Mouse (Mus musculus) liver, embryonic 16.5 days (tissue): ENCODE measurements around the gene Mob3b. TPM values are rescaled to one million over a fixed set of nuclear protein-coding genes. Genes with fewer than 3 reads are reported as not detected.

Source experiments
- ATAC-seq: fragments of 200-750 bp; cut with Nextera tagmentation; 2 replicates; pipeline ENCODE4 v1.8.0; 2017; ENCODE audit warnings: low read depth, mild to moderate bottlenecking, moderate number of reproducible peaks, moderate library complexity
- H3K27ac ChIP-seq: fragments of 300-500 bp; sonication (generic); 2 replicates; pipeline ENCODE4 v1.5.1; 2014; ENCODE audit warnings: mild to moderate bottlenecking, low read length
- H3K27me3 ChIP-seq: fragments of 300-500 bp; sonication (generic); 2 replicates; pipeline ENCODE4 v1.6.1; 2014; ENCODE audit warnings: low read depth, low read length, mixed read lengths; ENCODE audit not compliant: control insufficient read depth, insufficient read depth
- H3K36me3 ChIP-seq: fragments of 300-500 bp; sonication (generic); 2 replicates; pipeline ENCODE4 v1.6.1; 2014; ENCODE audit warnings: mild to moderate bottlenecking; ENCODE audit not compliant: control insufficient read depth, insufficient read depth
- H3K4me1 ChIP-seq: fragments of 300-500 bp; sonication (generic); 2 replicates; pipeline ENCODE4 v1.6.1; 2014; ENCODE audit warnings: low read depth, low read length, mixed read lengths; ENCODE audit not compliant: control insufficient read depth
- H3K4me2 ChIP-seq: fragments of 300-500 bp; sonication (generic); 2 replicates; pipeline ENCODE4 v1.6.1; 2014; ENCODE audit warnings: low read depth, low read length, mixed read lengths
- H3K4me3 ChIP-seq: fragments of 300-500 bp; sonication (generic); 2 replicates; pipeline ENCODE4 v1.5.1; 2014; ENCODE audit warnings: low read depth, mild to moderate bottlenecking, low read length
- H3K9ac ChIP-seq: fragments of 300-500 bp; sonication (generic); 2 replicates; pipeline ENCODE4 v1.6.1; 2014; ENCODE audit warnings: low read depth, low read length
- H3K9me3 ChIP-seq: fragments of 300-500 bp; sonication (generic); replicated peaks from 2 replicates; pipeline ENCODE4 v1.6.1; 2016; ENCODE audit warnings: low read length; ENCODE audit not compliant: control insufficient read depth
- WGBS: fragments of 180-500 bp; shearing (Covaris S2); extraction: QIAGEN DNeasy Blood & Tissue Kit; methylation state at CpG from one replicate; pipeline ENCODE4 v1.1.7; 2014; ENCODE audit not compliant: insufficient replicate concordance; 5-methylcytosine and 5-hydroxymethylcytosine counted together
- polyA plus RNA-seq: library from polyadenylated mRNA; unstranded; fragments of >200 nt; fragmentation: Nextera tagmentation; extraction: Ambion mirVana; gene quantifications from 2 replicates; pipeline ENCODE4 v1.2.1, GENCODE M21; 2015

Mob3b gene
- polyA plus RNA-seq, 1 experiment from 2014 or later: 10.2 TPM

DNA sequence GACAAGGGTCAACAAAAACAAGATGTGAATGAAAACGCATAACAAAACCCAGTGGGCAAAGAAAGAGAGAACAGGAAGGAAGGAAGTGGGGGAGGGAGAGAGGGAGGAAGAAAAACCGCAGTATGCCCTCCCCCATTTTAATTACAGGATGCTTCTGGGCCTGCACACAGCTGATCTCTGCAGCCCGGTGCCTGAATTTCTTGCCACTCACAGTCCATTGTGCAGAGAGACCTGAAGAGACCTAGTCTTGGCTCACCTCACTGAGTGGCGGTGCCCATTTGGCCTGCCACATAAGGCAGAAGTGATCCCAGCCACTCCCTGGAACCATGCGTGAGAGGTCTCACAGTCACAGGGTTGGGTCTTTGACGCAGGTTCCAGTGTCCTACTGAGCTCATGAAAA is 19.2 kb downstream of the Mob3b start:
- ATAC-seq: 0 out of 2 replicates have a peak, but pooled peaks have one; percentile 21
- WGBS: 30% methylated on average over 6 of the region's 6 CpGs
- Histone ChIP-seq H3K9ac (no peak overlapping the region), H3K27me3 (no peaks in the 10 kb centered on the region), H3K27ac (no peak overlapping the region), H3K9me3 (no peaks in the 10 kb centered on the region), H3K4me1 (peaks cover 18% of the 10 kb centered on the region), H3K4me3 (no peak overlapping the region), H3K36me3 (no peaks in the 10 kb centered on the region), H3K4me2 (no peak overlapping the region)

DNA sequence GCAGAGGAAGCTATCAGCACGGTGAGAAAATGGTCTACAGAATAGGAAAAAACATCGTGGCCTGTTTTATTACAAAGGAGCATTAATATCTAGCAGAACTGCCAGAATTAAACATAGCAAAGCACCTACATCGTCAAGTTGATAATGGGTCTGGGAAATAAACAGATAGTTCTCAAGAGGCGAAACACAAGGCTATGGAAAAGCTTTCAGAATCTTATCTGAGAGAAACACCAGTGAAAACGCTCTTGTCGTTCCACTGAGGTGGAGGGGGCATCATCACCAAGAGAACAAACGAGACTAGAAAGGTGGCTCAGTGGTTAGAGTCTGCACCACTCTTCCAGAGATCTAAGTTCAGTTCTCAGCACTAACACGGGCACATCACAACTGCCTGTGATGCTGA is 20.3 kb downstream of the Mob3b start:
- Histone ChIP-seq H3K4me3 (no peak overlapping the region), H3K9me3 (no peaks in the 10 kb centered on the region), H3K27me3 (no peaks in the 10 kb centered on the region), H3K4me2 (no peak overlapping the region), H3K27ac (no peak overlapping the region), H3K9ac (no peak overlapping the region), H3K36me3 (no peaks in the 10 kb centered on the region), H3K4me1 (peaks cover 18% of the 10 kb centered on the region)
- WGBS: 30% methylated on average over 8 of the region's 8 CpGs
- 0 out of 2 replicates have a peak, but pooled peaks have one; percentile 27 for ATAC-seq

DNA sequence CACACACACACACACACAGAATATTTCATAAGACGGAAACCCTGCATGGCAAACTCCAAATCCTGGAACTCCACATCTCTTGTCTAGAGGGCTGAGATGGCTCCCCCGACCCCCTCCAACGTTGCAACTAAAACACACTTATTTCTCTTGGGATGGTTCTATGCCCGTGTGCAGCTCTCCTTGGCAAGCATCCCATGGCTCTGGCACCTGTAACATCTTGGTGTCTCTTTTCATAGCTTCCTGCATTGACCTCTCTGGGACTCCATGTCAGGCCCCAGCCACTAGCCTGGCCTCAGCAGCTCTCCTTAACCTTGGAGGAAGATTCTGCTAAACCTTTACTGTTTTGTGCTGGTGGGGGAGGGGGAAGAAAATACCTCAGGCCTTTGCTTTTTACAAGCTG is 21.5 kb downstream of the Mob3b start:
- Histone ChIP-seq H3K27ac (no peak overlapping the region), H3K27me3 (no peaks in the 10 kb centered on the region), H3K9ac (no peak overlapping the region), H3K9me3 (no peaks in the 10 kb centered on the region), H3K36me3 (no peaks in the 10 kb centered on the region), H3K4me2 (no peak overlapping the region), H3K4me1 (peaks cover 18% of the 10 kb centered on the region), H3K4me3 (no peak overlapping the region)
- ATAC-seq: no peak
- WGBS: 69% methylated on average over 4 of the region's 4 CpGs

DNA sequence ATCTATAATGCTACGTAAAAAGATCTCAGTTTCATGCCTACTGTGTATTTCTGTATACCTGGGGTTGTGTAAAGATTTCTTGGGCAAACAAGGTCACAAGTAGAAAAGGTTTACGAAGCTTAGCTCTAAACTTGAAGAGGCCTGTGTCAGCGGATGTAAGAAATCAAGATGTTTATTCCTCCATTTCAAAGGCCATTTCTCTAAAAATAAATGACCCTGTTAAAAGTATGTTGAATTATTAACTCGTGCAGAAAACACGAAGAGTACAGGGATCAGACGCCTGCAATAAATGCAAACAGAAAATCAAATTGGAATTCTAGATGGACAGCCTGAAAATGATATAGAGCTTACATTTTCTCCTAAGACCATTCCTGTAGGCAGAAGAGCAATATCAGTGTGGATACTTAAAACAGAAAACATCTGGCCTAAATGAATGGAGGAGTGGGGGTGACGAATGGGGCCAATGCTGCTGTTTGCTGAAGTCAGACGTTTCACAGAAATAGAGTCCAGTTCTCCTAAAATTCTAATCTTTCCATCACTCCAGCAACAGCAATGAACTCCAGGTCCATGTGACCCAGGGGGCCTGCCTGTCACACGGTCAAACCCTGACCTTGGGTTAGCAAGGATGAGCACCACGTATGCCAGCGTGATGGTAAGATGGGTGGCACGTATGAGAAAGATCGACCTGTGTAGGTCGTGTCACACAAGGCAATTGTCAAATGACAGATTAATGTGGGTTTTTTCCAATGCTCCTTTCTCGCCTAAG is 22.3 kb downstream of the Mob3b start:
- no peak overlapping the region; the same call in 1 of the 2 replicates for H3K27ac ChIP-seq
- 68% methylated on average over 15 of the region's 15 CpGs for WGBS
- H3K4me3 ChIP-seq: no peak overlapping the region
- no peaks in the 10 kb centered on the region for H3K27me3 ChIP-seq
- ATAC-seq: no peak
- H3K36me3 ChIP-seq: no peaks in the 10 kb centered on the region
- H3K4me1 ChIP-seq: peaks cover 18% of the 10 kb centered on the region
- H3K4me2 ChIP-seq: no peak overlapping the region
- H3K9me3 ChIP-seq: no peaks in the 10 kb centered on the region
- no peak overlapping the region for H3K9ac ChIP-seq

DNA sequence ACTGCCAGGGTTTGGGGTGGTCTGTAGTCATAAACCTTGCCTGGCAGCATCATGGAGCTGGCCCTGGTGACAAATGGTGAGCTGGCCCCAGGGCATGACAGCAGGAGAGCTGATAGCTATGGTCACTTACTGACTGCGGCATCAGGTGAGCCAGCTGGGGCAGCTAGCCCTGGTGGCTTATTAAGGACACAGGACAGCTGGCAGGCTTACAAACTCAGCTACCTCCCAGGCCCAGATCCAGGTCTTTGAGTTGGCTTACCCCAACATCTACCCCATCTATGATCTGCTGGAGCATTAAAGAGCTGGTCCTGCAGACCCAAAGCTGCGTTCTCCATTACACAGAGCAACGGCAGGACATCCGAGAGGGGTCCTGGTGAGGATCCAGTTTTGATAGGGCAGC is 23.9 kb downstream of the Mob3b start:
- Histone ChIP-seq H3K4me2 (no peak overlapping the region), H3K27me3 (no peaks in the 10 kb centered on the region), H3K27ac (no peak overlapping the region), H3K4me1 (peaks cover 18% of the 10 kb centered on the region), H3K9me3 (no peaks in the 10 kb centered on the region), H3K4me3 (no peak overlapping the region), H3K9ac (no peak overlapping the region), H3K36me3 (no peaks in the 10 kb centered on the region)
- no peak for ATAC-seq
- WGBS: 72% methylated on average over 4 of the region's 4 CpGs

DNA sequence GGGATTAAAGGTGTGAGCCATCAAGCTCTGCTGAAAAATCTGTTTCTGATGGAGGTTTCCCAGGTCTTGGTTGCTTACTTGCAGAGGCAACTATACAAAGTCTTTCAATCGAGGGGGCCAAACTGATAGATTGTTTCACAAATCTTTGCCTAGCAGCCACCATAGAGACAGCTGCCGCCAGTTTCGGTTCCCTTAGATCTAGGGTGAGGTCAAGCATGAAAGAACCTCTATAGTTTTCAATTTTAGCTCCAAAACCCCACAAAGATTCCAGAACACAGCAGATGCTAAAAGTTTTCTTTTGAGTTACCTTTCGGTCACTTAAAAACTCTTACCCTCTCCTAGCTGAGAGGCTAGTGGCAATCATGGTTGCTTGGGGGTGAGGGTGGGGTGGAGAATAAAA is 25.7 kb downstream of the Mob3b start:
- Histone ChIP-seq H3K4me3 (no peak overlapping the region), H3K4me1 (peaks cover 7% of the 10 kb centered on the region), H3K9me3 (no peaks in the 10 kb centered on the region), H3K27ac (no peak overlapping the region), H3K9ac (no peak overlapping the region), H3K4me2 (no peak overlapping the region), H3K36me3 (no peaks in the 10 kb centered on the region), H3K27me3 (no peaks in the 10 kb centered on the region)
- no peak for ATAC-seq
- WGBS: 66% methylated on average over 4 of the region's 4 CpGs

DNA sequence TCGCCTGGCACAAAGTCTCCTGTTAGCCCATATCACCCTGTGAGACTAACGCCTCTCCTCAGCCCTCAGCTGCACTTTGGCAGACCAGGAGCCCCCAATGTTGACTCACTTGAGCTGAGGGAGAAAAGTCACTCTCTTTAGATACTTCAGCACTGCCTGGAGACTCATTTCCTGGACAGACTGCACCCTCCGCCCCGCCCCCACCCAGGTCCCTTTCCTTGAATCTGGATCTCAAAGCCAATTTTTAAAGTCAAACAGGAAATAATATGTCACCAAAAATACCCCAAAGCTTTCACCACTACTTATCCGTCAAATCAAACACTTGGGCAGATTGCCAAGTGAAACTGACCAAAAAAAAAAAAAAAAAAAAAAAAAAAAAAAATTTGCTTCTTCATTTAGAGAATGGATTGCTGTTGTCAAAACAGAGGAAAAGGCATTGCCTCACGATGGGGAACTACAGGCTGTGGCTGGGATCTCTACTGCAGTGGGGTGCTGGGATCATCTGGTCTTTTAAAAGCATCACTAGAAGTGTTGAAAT is 26.8 kb downstream of the Mob3b start:
- ATAC-seq: no peak
- Histone ChIP-seq H3K27ac (no peak overlapping the region), H3K4me1 (peaks cover 3% of the 10 kb centered on the region), H3K9ac (no peak overlapping the region), H3K9me3 (no peaks in the 10 kb centered on the region), H3K4me3 (no peak overlapping the region), H3K36me3 (no peaks in the 10 kb centered on the region), H3K27me3 (no peaks in the 10 kb centered on the region), H3K4me2 (no peak overlapping the region)
- WGBS: 16% methylated on average over 6 of the region's 6 CpGs

DNA sequence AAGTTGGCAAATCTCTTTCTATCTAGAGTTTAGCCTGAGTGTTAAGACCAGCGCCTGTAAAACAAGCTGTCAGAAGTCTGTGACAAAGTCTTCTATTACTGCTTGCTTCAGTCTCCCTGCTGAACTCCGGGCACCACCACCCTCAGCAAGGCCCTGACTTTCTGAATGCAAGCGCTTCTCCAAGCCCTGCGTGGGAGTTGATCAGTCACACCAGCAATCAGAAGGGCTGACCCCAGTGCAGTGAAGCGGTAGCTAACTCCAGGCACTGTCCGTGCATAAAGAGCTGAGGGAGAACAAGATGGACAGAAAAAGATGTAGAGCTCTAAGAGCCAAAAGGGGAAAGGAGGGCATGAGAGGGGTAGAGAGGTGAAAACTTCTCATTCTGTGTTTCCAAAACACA is 29.5 kb downstream of the Mob3b start:
- H3K4me3 ChIP-seq: no peak overlapping the region
- whole genome bisulfite sequencing: 59% methylated on average over 6 of the region's 6 CpGs
- H3K9ac ChIP-seq: no peak overlapping the region
- ATAC-seq: no peak
- H3K4me1 ChIP-seq: no peaks in the 10 kb centered on the region; the same call in 1 of the 2 replicates
- no peaks in the 10 kb centered on the region for H3K9me3 ChIP-seq
- peak overlapping the region; percentile 33; the same call in 1 of the 2 replicates for H3K27ac ChIP-seq
- H3K36me3 ChIP-seq: no peaks in the 10 kb centered on the region
- H3K4me2 ChIP-seq: no peak overlapping the region
- no peaks in the 10 kb centered on the region for H3K27me3 ChIP-seq

DNA sequence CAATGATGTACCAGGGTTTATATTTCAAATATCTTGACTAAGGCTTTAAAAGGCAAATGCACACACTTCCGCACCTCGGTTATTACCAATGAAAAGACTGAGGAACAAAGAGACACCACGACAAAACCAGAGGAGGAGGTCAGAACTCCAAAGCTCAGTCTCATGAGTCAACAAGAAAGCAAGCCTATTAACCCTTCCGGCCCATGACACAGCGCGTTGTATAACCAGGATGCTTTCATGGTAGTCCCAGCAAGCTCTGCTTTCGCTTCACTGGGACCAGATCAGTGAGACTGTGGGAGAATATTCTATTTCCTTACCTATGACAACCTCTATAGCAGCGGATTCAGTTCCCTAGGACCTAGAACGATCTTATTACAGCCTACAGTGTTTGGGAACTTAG is 30.5 kb downstream of the Mob3b start:
- H3K36me3 ChIP-seq: no peaks in the 10 kb centered on the region
- no peak overlapping the region for H3K4me2 ChIP-seq
- no peak overlapping the region for H3K27ac ChIP-seq
- H3K27me3 ChIP-seq: no peaks in the 10 kb centered on the region
- no peak overlapping the region for H3K9ac ChIP-seq
- no peaks in the 10 kb centered on the region for H3K9me3 ChIP-seq
- WGBS: 57% methylated on average over 9 of the region's 9 CpGs
- no peaks in the 10 kb centered on the region; the same call in 1 of the 2 replicates for H3K4me1 ChIP-seq
- no peak overlapping the region for H3K4me3 ChIP-seq
- ATAC-seq: peak; percentile 51; the same call in 1 of the 2 replicates
